Mouse (Mus musculus) neural tube, embryonic 14.5 days (tissue): Measurements from ENCODE around the gene Focad. TPM values are rescaled to one million over a fixed set of nuclear protein-coding genes. Genes with fewer than 3 reads are reported as not detected.
A peak's percentile ranks its signal among the peaks of the same experiment; 100 is the strongest.

Source experiments
- ATAC-seq: fragments of 200-750 bp; cut with Nextera tagmentation; 2 replicates; pipeline ENCODE4 v1.8.0; 2017; ENCODE audit warnings: low read depth, mild to moderate bottlenecking, moderate TSS enrichment, moderate library complexity
- H3K27ac ChIP-seq: fragments of 300-500 bp; sonication (generic); 2 replicates; pipeline ENCODE4 v1.5.1; 2014; ENCODE audit warnings: low read depth, mild to moderate bottlenecking, control low read depth, low read length, moderate library complexity, mixed read lengths
- H3K27me3 ChIP-seq: fragments of 300-500 bp; sonication (generic); 2 replicates; pipeline ENCODE4 v1.6.1; 2014; ENCODE audit warnings: low read length; ENCODE audit not compliant: control insufficient read depth, insufficient read depth
- H3K36me3 ChIP-seq: fragments of 300-500 bp; sonication (generic); 2 replicates; pipeline ENCODE4 v1.6.1; 2014; ENCODE audit warnings: low read length, mixed read lengths; ENCODE audit not compliant: control insufficient read depth, insufficient read depth
- H3K4me1 ChIP-seq: fragments of 300-500 bp; sonication (generic); 2 replicates; pipeline ENCODE4 v1.6.1; 2014; ENCODE audit warnings: low read length; ENCODE audit not compliant: control insufficient read depth, insufficient read depth
- H3K4me2 ChIP-seq: fragments of 300-500 bp; sonication (generic); 2 replicates; pipeline ENCODE4 v1.6.1; 2014; ENCODE audit warnings: mild to moderate bottlenecking, low read depth, low read length, control low read depth
- H3K4me3 ChIP-seq: fragments of 300-500 bp; sonication (generic); 2 replicates; pipeline ENCODE4 v1.5.1; 2014; ENCODE audit warnings: low read depth, low read length, control low read depth, mixed read lengths
- H3K9ac ChIP-seq: fragments of 300-500 bp; sonication (generic); replicated peaks from 2 replicates; pipeline ENCODE4 v1.6.1; 2014; ENCODE audit warnings: low read depth, mild to moderate bottlenecking, control low read depth, low read length, mixed read lengths
- H3K9me3 ChIP-seq: fragments of 300-500 bp; sonication (generic); 2 replicates; pipeline ENCODE4 v1.6.1; 2016; ENCODE audit warnings: low read length; ENCODE audit not compliant: control insufficient read depth
- WGBS: fragments of 180-500 bp; shearing (Covaris S2); extraction: QIAGEN DNeasy Blood & Tissue Kit; methylation state at CpG from one replicate; pipeline ENCODE4 v1.1.7; 2014; 5-methylcytosine and 5-hydroxymethylcytosine counted together
- polyA plus RNA-seq: library from polyadenylated mRNA; unstranded; fragments of >200 nt; fragmentation: Nextera tagmentation; extraction: Ambion mirVana; gene quantifications from 2 replicates; pipeline ENCODE4 v1.2.1, GENCODE M21; 2014

The Focad gene
- polyA plus RNA-seq, 1 experiment from 2014 or later = 23.5 TPM

- H3K9me3 ChIP-seq = no peaks in the 10 kb centered on the region
- WGBS = 12% methylated on average over 2 of the region's 2 CpGs
- H3K27me3 ChIP-seq = no peaks in the 10 kb centered on the region
- no peak overlapping the region for H3K4me2 ChIP-seq
- no peak overlapping the region for H3K4me3 ChIP-seq
- no peaks in the 10 kb centered on the region for H3K36me3 ChIP-seq
- H3K4me1 ChIP-seq = no peaks in the 10 kb centered on the region
- ATAC-seq = no peak
- H3K9ac ChIP-seq = no peak overlapping the region
- no peak overlapping the region for H3K27ac ChIP-seq
Observed at GRCm38 (mm10) chr4:88135936-88136335, 41.5 kb downstream of the Focad start.

DNA sequence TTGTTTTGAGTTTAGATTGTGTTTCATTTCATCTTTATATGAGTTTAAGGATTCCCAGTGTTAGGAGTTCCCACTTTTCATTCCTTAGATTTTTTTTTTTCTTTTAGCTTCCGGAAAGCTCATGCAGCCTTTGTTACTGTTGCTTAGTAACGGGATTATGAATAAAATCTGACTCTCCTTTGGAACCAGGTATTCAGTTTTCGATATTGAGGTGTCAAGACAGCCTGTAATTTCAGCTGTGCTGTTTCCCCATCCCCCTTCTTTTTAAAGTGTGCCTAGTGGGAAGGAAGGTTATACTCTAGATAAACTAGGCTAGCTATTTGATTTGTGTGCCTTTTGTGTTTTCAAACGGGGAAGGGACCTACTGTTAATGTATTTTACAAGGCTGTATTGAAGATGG lies 42.1 kb downstream of the Focad start:
- no peaks in the 10 kb centered on the region for H3K36me3 ChIP-seq
- no peak overlapping the region for H3K4me3 ChIP-seq
- no peak for ATAC-seq
- H3K9me3 ChIP-seq = no peaks in the 10 kb centered on the region
- no peak overlapping the region for H3K4me2 ChIP-seq
- no peak overlapping the region for H3K9ac ChIP-seq
- no peaks in the 10 kb centered on the region for H3K27me3 ChIP-seq
- 41% methylated on average over 4 of the region's 4 CpGs for whole genome bisulfite sequencing
- no peak overlapping the region for H3K27ac ChIP-seq
- H3K4me1 ChIP-seq = no peaks in the 10 kb centered on the region

- no peaks in the 10 kb centered on the region for H3K4me1 ChIP-seq
- no peak for ATAC-seq
- no peaks in the 10 kb centered on the region for H3K27me3 ChIP-seq
- H3K4me3 ChIP-seq = no peak overlapping the region
- H3K9me3 ChIP-seq = no peaks in the 10 kb centered on the region
- H3K36me3 ChIP-seq = no peaks in the 10 kb centered on the region
- no peak overlapping the region for H3K27ac ChIP-seq
- H3K4me2 ChIP-seq = no peak overlapping the region
- H3K9ac ChIP-seq = no peak overlapping the region
- 97% methylated on average over 2 of the region's 2 CpGs for WGBS
Observed at GRCm38 (mm10) chr4:88138366-88138917, 44.0 kb downstream of the Focad start.

DNA sequence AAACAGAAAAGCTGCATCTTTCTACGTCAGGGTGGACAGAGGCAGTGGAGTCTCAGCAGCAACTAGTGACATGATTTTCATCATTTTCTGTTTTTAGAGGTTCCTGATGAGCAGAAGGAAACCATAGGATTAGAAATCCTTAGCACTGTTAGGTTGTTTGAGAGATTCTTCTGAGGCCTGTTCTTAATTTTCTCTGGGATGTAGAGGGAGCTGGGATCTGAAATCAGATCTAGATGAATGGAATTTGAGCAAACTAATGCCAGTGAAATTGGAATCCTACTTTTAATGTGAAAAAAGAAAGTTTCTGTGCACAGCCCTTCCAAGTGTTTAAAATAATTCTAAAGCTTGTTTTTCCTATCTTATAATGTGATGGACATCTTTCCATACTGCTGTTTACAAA lies 55.0 kb downstream of the Focad start:
- no peaks in the 10 kb centered on the region for H3K27me3 ChIP-seq
- no peaks in the 10 kb centered on the region for H3K9me3 ChIP-seq
- H3K4me2 ChIP-seq = no peak overlapping the region
- ATAC-seq = no peak
- H3K4me1 ChIP-seq = no peaks in the 10 kb centered on the region
- H3K9ac ChIP-seq = no peak overlapping the region
- H3K4me3 ChIP-seq = no peak overlapping the region
- no peaks in the 10 kb centered on the region for H3K36me3 ChIP-seq
- no peak overlapping the region for H3K27ac ChIP-seq
- WGBS = 68% methylated on average over 1 of the region's 1 CpGs

GRCm38 (mm10) chr4:88155490-88156160 lies 61.2 kb downstream of the Focad start:
- H3K36me3 ChIP-seq = no peaks in the 10 kb centered on the region
- no peak overlapping the region for H3K27ac ChIP-seq
- H3K4me2 ChIP-seq = no peak overlapping the region
- no peak overlapping the region for H3K4me3 ChIP-seq
- H3K9me3 ChIP-seq = no peaks in the 10 kb centered on the region
- no peaks in the 10 kb centered on the region for H3K27me3 ChIP-seq
- peaks cover 20% of the 10 kb centered on the region for H3K4me1 ChIP-seq
- ATAC-seq = no peak
- no peak overlapping the region for H3K9ac ChIP-seq
- 82% methylated on average over 3 of the region's 3 CpGs for WGBS

DNA sequence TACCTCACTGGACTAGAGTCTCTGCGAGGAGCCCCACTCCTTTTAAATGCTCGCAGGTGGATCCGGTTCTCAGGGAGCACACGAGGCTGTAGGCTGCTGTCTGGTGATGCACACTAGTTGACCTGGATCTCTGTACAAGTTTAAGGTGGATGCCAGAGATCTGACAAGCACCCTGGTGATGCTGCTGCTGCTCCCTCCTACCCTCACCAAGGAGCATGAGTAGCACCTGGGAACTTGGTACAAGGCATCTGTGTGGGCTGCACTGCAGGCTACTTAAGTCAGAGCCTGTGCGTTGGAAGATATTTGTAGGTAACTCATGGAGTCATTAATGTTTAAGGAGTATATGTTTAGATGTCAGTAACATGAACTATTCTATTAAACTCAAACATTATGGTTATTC lies 62.5 kb downstream of the Focad start:
- Histone ChIP-seq H3K27me3 (no peaks in the 10 kb centered on the region), H3K9ac (no peak overlapping the region), H3K4me3 (no peak overlapping the region), H3K36me3 (no peaks in the 10 kb centered on the region), H3K27ac (peak overlapping the region; percentile 45; the same call in 1 of the 2 replicates), H3K4me1 (peaks cover 20% of the 10 kb centered on the region), H3K9me3 (no peaks in the 10 kb centered on the region), H3K4me2 (no peak overlapping the region)
- 49% methylated on average over 5 of the region's 5 CpGs for WGBS
- ATAC-seq = peak; percentile 52; the same call in 1 of the 2 replicates

DNA sequence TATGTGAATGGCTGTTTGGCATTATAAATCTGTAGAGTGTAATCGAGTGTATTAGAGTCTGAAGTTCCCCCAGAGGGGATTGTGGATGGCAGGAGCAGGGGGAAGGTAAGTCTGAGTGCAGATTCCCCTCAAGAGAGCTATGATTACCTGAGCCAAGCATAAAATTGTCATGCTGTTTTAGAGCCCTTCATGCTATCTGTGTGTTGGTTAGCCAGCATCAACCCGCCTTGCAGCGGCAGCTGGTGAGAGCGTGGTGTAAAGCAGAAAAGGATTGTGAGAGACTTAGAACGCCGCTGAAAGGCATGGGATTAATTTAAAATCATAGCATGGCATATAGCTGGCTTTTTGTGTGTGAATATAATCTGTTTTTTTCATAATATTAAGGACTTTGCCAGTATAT lies 63.2 kb downstream of the Focad start:
- Histone ChIP-seq H3K4me2 (no peak overlapping the region), H3K27ac (peak overlapping the region; percentile 45), H3K9me3 (no peaks in the 10 kb centered on the region), H3K4me3 (no peak overlapping the region), H3K9ac (no peak overlapping the region), H3K27me3 (no peaks in the 10 kb centered on the region), H3K36me3 (no peaks in the 10 kb centered on the region), H3K4me1 (peaks cover 20% of the 10 kb centered on the region)
- WGBS = 43% methylated on average over 6 of the region's 6 CpGs
- peak; percentile 84 for ATAC-seq

DNA sequence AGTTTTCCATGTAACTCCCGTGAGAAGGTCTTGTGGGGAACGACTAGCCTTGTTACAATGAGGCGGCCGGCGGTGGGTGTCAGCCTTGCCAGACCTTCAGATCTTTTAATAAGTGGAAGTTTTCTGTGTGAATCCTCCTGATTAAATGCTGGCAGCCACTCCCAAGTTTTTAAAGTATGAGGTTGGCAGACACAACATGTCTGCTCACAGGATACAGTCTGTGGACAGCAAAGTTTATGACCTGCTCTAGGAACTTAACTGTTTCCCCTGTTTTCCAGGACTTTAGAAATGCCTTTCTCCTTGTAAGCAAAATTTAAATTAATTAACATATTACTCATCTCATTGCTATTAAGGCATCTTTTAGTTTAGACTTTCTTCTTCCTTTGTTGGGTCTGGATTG lies 64.8 kb downstream of the Focad start:
- H3K4me3 ChIP-seq = no peak overlapping the region
- no peaks in the 10 kb centered on the region for H3K36me3 ChIP-seq
- H3K4me1 ChIP-seq = peaks cover 25% of the 10 kb centered on the region
- ATAC-seq = no peak
- H3K27ac ChIP-seq = no peak overlapping the region
- WGBS = 90% methylated on average over 5 of the region's 5 CpGs
- no peak overlapping the region for H3K4me2 ChIP-seq
- no peaks in the 10 kb centered on the region for H3K9me3 ChIP-seq
- no peak overlapping the region for H3K9ac ChIP-seq
- H3K27me3 ChIP-seq = no peaks in the 10 kb centered on the region

DNA sequence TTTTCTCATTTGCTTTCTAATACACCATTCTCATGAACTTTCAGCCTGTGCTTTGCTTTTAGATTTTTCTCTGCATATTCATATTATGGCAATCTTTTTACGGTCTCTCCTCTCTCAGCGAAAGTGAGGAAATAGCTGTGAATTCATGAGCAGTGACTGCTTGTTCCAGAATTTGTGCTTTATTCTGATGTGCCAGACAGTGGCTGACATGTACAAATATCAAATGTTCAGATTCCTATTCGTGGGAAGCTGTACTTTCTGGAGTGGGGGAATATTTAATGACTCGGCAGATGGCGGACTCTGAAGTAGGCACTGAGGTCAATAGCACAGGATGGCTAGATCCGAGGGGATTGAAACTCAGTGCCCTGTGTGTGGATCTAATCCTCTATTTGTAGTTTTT lies 65.3 kb downstream of the Focad start:
- Histone ChIP-seq H3K4me2 (no peak overlapping the region), H3K9ac (no peak overlapping the region), H3K27me3 (no peaks in the 10 kb centered on the region), H3K4me3 (no peak overlapping the region), H3K4me1 (peaks cover 25% of the 10 kb centered on the region), H3K27ac (no peak overlapping the region), H3K36me3 (no peaks in the 10 kb centered on the region), H3K9me3 (no peaks in the 10 kb centered on the region)
- 77% methylated on average over 6 of the region's 6 CpGs for WGBS
- ATAC-seq = no peak
